Mouse (Mus musculus): ENCODE results near the gene F8.

- TF ChIP-seq POLR2A (IDR thresholded peaks at IDR 0.05; ENCODE audit: borderline replicate concordance, low read depth, low read length) (no peak), CTCF (IDR thresholded peaks at IDR 0.05; ENCODE audit: low read depth, low read length) (no peak)
These were observed 5.6 kb downstream of the F8 start for GRCm38 (mm10) chrX:75376815-75377214.

Measured in bone marrow macrophage, adult 2 months (primary cell).